Mouse (Mus musculus) heart, embryonic 10.5 days (tissue): ENCODE measurements around the gene Slc38a3. TPM values are rescaled to one million over a fixed set of nuclear protein-coding genes. Genes with fewer than 3 reads are reported as not detected.

Source experiments
- DNase-seq: peaks from one replicate; pipeline ENCODE4 v3.0.0-alpha.2; 2017; ENCODE audit warnings: low spot score
- H3K27ac ChIP-seq: fragments of 300-500 bp; sonication (generic); 2 replicates; pipeline ENCODE4 v1.5.1; 2016; ENCODE audit warnings: mild to moderate bottlenecking
- H3K27me3 ChIP-seq: fragments of 300-500 bp; sonication (generic); 2 replicates; pipeline ENCODE4 v1.6.1; 2016; ENCODE audit warnings: mild to moderate bottlenecking; ENCODE audit not compliant: poor library complexity, insufficient read depth, severe bottlenecking
- H3K36me3 ChIP-seq: fragments of 300-500 bp; sonication (generic); 2 replicates; pipeline ENCODE4 v1.6.1; 2016; ENCODE audit warnings: mild to moderate bottlenecking, moderate library complexity
- H3K4me1 ChIP-seq: fragments of 300-500 bp; sonication (generic); 2 replicates; pipeline ENCODE4 v1.6.1; 2016; ENCODE audit warnings: mild to moderate bottlenecking
- H3K4me3 ChIP-seq: fragments of 300-500 bp; sonication (generic); 2 replicates; pipeline ENCODE4 v1.5.1; 2016; ENCODE audit warnings: mild to moderate bottlenecking, moderate library complexity
- H3K9me3 ChIP-seq: fragments of 300-500 bp; sonication (generic); 2 replicates; pipeline ENCODE4 v1.6.1; 2016; ENCODE audit warnings: mild to moderate bottlenecking, moderate library complexity
- WGBS: fragments of 180-500 bp; shearing (Covaris S2); methylation state at CpG from one replicate; pipeline ENCODE4 v1.1.7; 2016; 5-methylcytosine and 5-hydroxymethylcytosine counted together
- polyA plus RNA-seq: library from polyadenylated mRNA; unstranded; fragments of >200 nt; fragmentation: Nextera tagmentation; extraction: Ambion mirVana; gene quantifications from 2 replicates; pipeline ENCODE4 v1.2.1, GENCODE M21; 2016

Slc38a3 gene
- polyA plus RNA-seq, 1 experiment from 2014 or later, result 4.2 TPM

GRCm38 (mm10) chr9:107670259-107670658 lies 929 bp upstream of the Slc38a3 start:
- peaks cover 54% of the 10 kb centered on the region for H3K4me1 ChIP-seq
- WGBS, result 25% methylated on average over 5 of the region's 5 CpGs
- H3K27ac ChIP-seq, result peak overlapping the region; percentile 67
- no peak overlapping the region for H3K4me3 ChIP-seq
- H3K36me3 ChIP-seq, result no peaks in the 10 kb centered on the region
- H3K9me3 ChIP-seq, result no peaks in the 10 kb centered on the region
- peaks cover 49% of the 10 kb centered on the region for H3K27me3 ChIP-seq
- DNase-seq, result no peak

GRCm38 (mm10) chr9:107668916-107669315 lies 414 bp downstream of the Slc38a3 start:
- Histone ChIP-seq H3K4me3 (0 out of 2 replicates have a peak overlapping the region, but pooled peaks have one; percentile 8), H3K36me3 (no peaks in the 10 kb centered on the region), H3K27me3 (peaks cover 43% of the 10 kb centered on the region), H3K9me3 (no peaks in the 10 kb centered on the region), H3K4me1 (peaks cover 55% of the 10 kb centered on the region), H3K27ac (peak overlapping the region; percentile 80)
- WGBS, result 64% methylated on average over 3 of the region's 3 CpGs
- DNase-seq, result no peak

GRCm38 (mm10) chr9:107668011-107668410 lies 1.3 kb downstream of the Slc38a3 start:
- peaks cover 64% of the 10 kb centered on the region for H3K4me1 ChIP-seq
- H3K27me3 ChIP-seq, result peaks cover 47% of the 10 kb centered on the region
- H3K27ac ChIP-seq, result peak overlapping the region; percentile 80
- DNase-seq, result no peak
- H3K4me3 ChIP-seq, result 0 out of 2 replicates have a peak overlapping the region, but pooled peaks have one; percentile 63
- no peaks in the 10 kb centered on the region for H3K9me3 ChIP-seq
- whole genome bisulfite sequencing, result 26% methylated on average over 8 of the region's 8 CpGs
- no peaks in the 10 kb centered on the region for H3K36me3 ChIP-seq

- peak overlapping the region; percentile 63 for H3K4me3 ChIP-seq
- H3K4me1 ChIP-seq, result peaks cover 71% of the 10 kb centered on the region
- WGBS, result under 1% methylated on average over 24 of the region's 24 CpGs
- no peaks in the 10 kb centered on the region for H3K36me3 ChIP-seq
- H3K27ac ChIP-seq, result peak overlapping the region; percentile 80
- peak; percentile 91 for DNase-seq
- H3K27me3 ChIP-seq, result peaks cover 54% of the 10 kb centered on the region
- no peaks in the 10 kb centered on the region for H3K9me3 ChIP-seq
Observed at GRCm38 (mm10) chr9:107667219-107667618, 2.1 kb downstream of the Slc38a3 start.

GRCm38 (mm10) chr9:107666751-107667205 lies 2.6 kb downstream of the Slc38a3 start:
- H3K27me3 ChIP-seq, result peaks cover 54% of the 10 kb centered on the region
- no peak for DNase-seq
- WGBS, result 1% methylated on average over 30 of the region's 30 CpGs
- H3K36me3 ChIP-seq, result no peaks in the 10 kb centered on the region
- peak overlapping the region; percentile 63 for H3K4me3 ChIP-seq
- no peaks in the 10 kb centered on the region for H3K9me3 ChIP-seq
- peak overlapping the region; percentile 80 for H3K27ac ChIP-seq
- peaks cover 72% of the 10 kb centered on the region for H3K4me1 ChIP-seq

GRCm38 (mm10) chr9:107665308-107665707 lies 4.0 kb downstream of the Slc38a3 start:
- no peak for DNase-seq

GRCm38 (mm10) chr9:107663525-107663924 lies 5.8 kb downstream of the Slc38a3 start:
- Histone ChIP-seq H3K9me3 (no peaks in the 10 kb centered on the region), H3K4me3 (no peak overlapping the region), H3K4me1 (peaks cover 48% of the 10 kb centered on the region), H3K27ac (0 out of 2 replicates have a peak overlapping the region, but pooled peaks have one; percentile 13), H3K36me3 (no peaks in the 10 kb centered on the region), H3K27me3 (peaks cover 67% of the 10 kb centered on the region)
- no peak for DNase-seq
- 57% methylated on average over 9 of the region's 9 CpGs for WGBS

More at GRCm38 (mm10) chr9:107665308-107665707, 4.0 kb downstream of the Slc38a3 start:
- no peaks in the 10 kb centered on the region for H3K9me3 ChIP-seq
- H3K36me3 ChIP-seq, result no peaks in the 10 kb centered on the region
- H3K27ac ChIP-seq, result no peak overlapping the region
- H3K4me1 ChIP-seq, result peaks cover 66% of the 10 kb centered on the region
- H3K4me3 ChIP-seq, result no peak overlapping the region
- 88% methylated on average over 7 of the region's 7 CpGs for WGBS
- peaks cover 55% of the 10 kb centered on the region for H3K27me3 ChIP-seq

GRCm38 (mm10) chr9:107662342-107662741 lies 7.0 kb downstream of the Slc38a3 start:
- peaks cover 40% of the 10 kb centered on the region for H3K4me1 ChIP-seq
- H3K36me3 ChIP-seq, result no peaks in the 10 kb centered on the region
- no peak overlapping the region for H3K27ac ChIP-seq
- H3K27me3 ChIP-seq, result peaks cover 64% of the 10 kb centered on the region
- H3K4me3 ChIP-seq, result no peak overlapping the region
- DNase-seq, result no peak
- H3K9me3 ChIP-seq, result no peaks in the 10 kb centered on the region
- WGBS, result 66% methylated on average over 8 of the region's 8 CpGs

GRCm38 (mm10) chr9:107660777-107661176 lies 8.6 kb downstream of the Slc38a3 start:
- Histone ChIP-seq H3K36me3 (no peaks in the 10 kb centered on the region), H3K27me3 (peaks cover 54% of the 10 kb centered on the region), H3K4me3 (no peak overlapping the region), H3K27ac (no peak overlapping the region), H3K4me1 (peaks cover 32% of the 10 kb centered on the region), H3K9me3 (no peaks in the 10 kb centered on the region)
- no peak for DNase-seq
- WGBS, result 72% methylated on average over 3 of the region's 3 CpGs

- Histone ChIP-seq H3K9me3 (no peaks in the 10 kb centered on the region), H3K27me3 (peaks cover 46% of the 10 kb centered on the region), H3K4me1 (peaks cover 29% of the 10 kb centered on the region), H3K36me3 (no peaks in the 10 kb centered on the region), H3K27ac (peak overlapping the region; percentile 42; the same call in 1 of the 2 replicates), H3K4me3 (no peak overlapping the region)
- no peak for DNase-seq
- 73% methylated on average over 3 of the region's 3 CpGs for WGBS
Observed at GRCm38 (mm10) chr9:107659961-107660360, 9.4 kb downstream of the Slc38a3 start.

GRCm38 (mm10) chr9:107659551-107659950 lies 9.8 kb downstream of the Slc38a3 start:
- H3K27ac ChIP-seq, result peak overlapping the region; percentile 42; the same call in 1 of the 2 replicates
- DNase-seq, result no peak
- WGBS, result 81% methylated on average over 10 of the region's 10 CpGs

GRCm38 (mm10) chr9:107658096-107658495 lies 11.2 kb downstream of the Slc38a3 start:
- peaks cover 19% of the 10 kb centered on the region for H3K4me1 ChIP-seq
- no peaks in the 10 kb centered on the region for H3K9me3 ChIP-seq
- H3K27me3 ChIP-seq, result peaks cover 35% of the 10 kb centered on the region
- H3K36me3 ChIP-seq, result no peaks in the 10 kb centered on the region
- WGBS, result 77% methylated on average over 6 of the region's 6 CpGs
- H3K4me3 ChIP-seq, result no peak overlapping the region
- no peak for DNase-seq
- no peak overlapping the region for H3K27ac ChIP-seq

More at GRCm38 (mm10) chr9:107659551-107659950, 9.8 kb downstream of the Slc38a3 start:
- Histone ChIP-seq H3K4me3 (no peak overlapping the region), H3K9me3 (no peaks in the 10 kb centered on the region), H3K36me3 (no peaks in the 10 kb centered on the region), H3K4me1 (peaks cover 29% of the 10 kb centered on the region), H3K27me3 (peaks cover 43% of the 10 kb centered on the region)

DNA sequence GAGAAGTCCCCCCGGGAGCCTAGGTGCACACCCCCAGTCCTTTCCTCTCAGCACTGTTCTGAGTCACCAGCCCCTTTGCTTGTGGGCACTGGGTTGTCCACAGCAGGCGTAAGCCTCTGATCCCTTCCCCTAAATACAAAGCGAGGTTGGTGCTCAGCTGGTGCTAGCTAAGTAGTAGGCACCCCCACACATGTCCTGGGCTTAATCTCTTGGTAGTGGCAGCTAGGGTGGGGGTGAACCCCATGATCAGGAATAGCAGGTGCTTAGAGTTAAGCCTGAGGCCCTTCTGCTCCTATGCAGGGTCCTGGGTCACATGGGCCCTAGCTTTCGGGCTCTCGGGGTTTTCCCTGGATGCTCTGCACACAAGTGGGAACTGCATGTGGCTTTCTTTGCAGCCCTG lies 12.2 kb downstream of the Slc38a3 start:
- DNase-seq, result no peak

DNA sequence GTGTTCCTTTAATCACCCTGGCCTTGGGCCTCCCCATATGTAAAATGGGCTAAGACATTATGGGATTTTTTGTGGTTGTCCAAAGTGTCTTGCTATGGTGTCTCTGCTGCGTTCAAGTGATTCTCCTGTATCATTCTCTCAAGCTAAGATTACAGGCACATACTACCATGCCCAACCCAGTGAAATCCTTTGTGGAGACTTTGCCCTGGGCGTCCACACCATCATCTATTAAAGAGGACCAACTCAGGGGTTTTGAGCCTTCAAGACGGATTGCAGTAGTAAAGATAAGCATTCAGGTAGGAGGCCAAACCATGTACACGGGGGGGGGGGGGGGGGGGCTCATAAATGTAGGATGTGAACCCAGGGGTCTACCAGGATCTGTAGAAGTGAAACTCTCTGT lies 14.7 kb downstream of the Slc38a3 start:
- H3K27ac ChIP-seq, result no peak overlapping the region
- DNase-seq, result no peak
- peaks cover 30% of the 10 kb centered on the region for H3K27me3 ChIP-seq
- no peak overlapping the region for H3K4me3 ChIP-seq
- peaks cover 27% of the 10 kb centered on the region for H3K4me1 ChIP-seq
- WGBS, result 74% methylated on average over 4 of the region's 4 CpGs
- H3K9me3 ChIP-seq, result no peaks in the 10 kb centered on the region
- H3K36me3 ChIP-seq, result no peaks in the 10 kb centered on the region

More for the DNA sequence above, 12.2 kb downstream of the Slc38a3 start:
- Histone ChIP-seq H3K27me3 (peaks cover 27% of the 10 kb centered on the region), H3K27ac (no peak overlapping the region), H3K9me3 (no peaks in the 10 kb centered on the region), H3K4me1 (peaks cover 10% of the 10 kb centered on the region), H3K4me3 (no peak overlapping the region), H3K36me3 (no peaks in the 10 kb centered on the region)
- WGBS, result 80% methylated on average over 5 of the region's 5 CpGs
